Mouse (Mus musculus): ENCODE results near the gene Car5b. TPM values are rescaled to one million over a fixed set of nuclear protein-coding genes. Genes with fewer than 3 reads are reported as not detected.

Car5b gene
- total RNA-seq (2012; rRNA removed) = 0.26 and 0.54 TPM in 2 replicates

- H3K36me3 ChIP-seq (ENCODE audit: control insufficient read depth, insufficient read depth, low read length, poor library complexity, severe bottlenecking) = no peaks in the 10 kb centered on the region
- peak within 1 kb of the TSS; percentile 60 to 66 for H3K4me3 ChIP-seq (ENCODE audit: insufficient read depth in 1 of 2, low read depth in 1 of 2, low read length in 2 of 2, poor library complexity in 1 of 2, severe bottlenecking in 1 of 2)
- H3K9me3 ChIP-seq (ENCODE audit: control insufficient read depth, insufficient read depth, low read depth, low read length) = no peaks in the 10 kb centered on the region
- H3K27ac ChIP-seq (ENCODE audit: insufficient read depth, low read depth, low read length, poor library complexity, severe bottlenecking) = no peak within 1 kb of the TSS
- TF ChIP-seq ZNF384 (IDR thresholded peaks at IDR 0.05; ENCODE audit: low read depth, low read length) = no peak
- no peak for TF ChIP-seq CHD2 (IDR thresholded peaks at IDR 0.05; ENCODE audit: low read depth, low read length)
- no peaks in the 10 kb centered on the region for H3K4me1 ChIP-seq (ENCODE audit: control insufficient read depth in 2 of 2, insufficient read depth in 2 of 2, low read length in 2 of 2, poor library complexity in 1 of 2)
- no peak within 1 kb of the TSS for H3K9ac ChIP-seq (ENCODE audit: insufficient read depth, low read depth, low read length, poor library complexity, severe bottlenecking)
- in situ Hi-C loops (cut with MboI; ENCODE audit: low sequenced_read_pairs in 2 of 2, unreplicated experiment in 2 of 2) = no loop called here
- peak; percentile 87 for DNase-seq (ENCODE audit: low read depth, low spot score)
Measured at GRCm38 (mm10) chrX:164027607-164028289, at the start of gene Car5b. Gene Car5b (minus strand): TSS chrX:164027997.

- peak within 1 kb of the TSS; percentile 98 for H3K9ac ChIP-seq (ENCODE audit: insufficient read depth, low read depth, low read length, poor library complexity, severe bottlenecking)
- in situ Hi-C loops (cut with MboI; ENCODE audit: low sequenced_read_pairs in 2 of 2, unreplicated experiment in 2 of 2) = loop anchor here in 1 of 2 experiments (10.0 kb wide), 1 partner anchor 121 kb away; the partner anchor contains the start of gene Zrsr2
- peaks cover 10% of the 10 kb centered on the region for H3K36me3 ChIP-seq (ENCODE audit: control insufficient read depth, insufficient read depth, low read length, poor library complexity, severe bottlenecking)
- peak within 1 kb of the TSS; percentile 83 to 87 for H3K4me3 ChIP-seq (ENCODE audit: insufficient read depth in 1 of 2, low read depth in 1 of 2, low read length in 2 of 2, poor library complexity in 1 of 2, severe bottlenecking in 1 of 2)
- 0 out of 4 replicates have a peak, but pooled peaks cover 0 to 1% of the 10 kb centered on the region in 2 experiments for H3K4me1 ChIP-seq (ENCODE audit: control insufficient read depth in 2 of 2, insufficient read depth in 2 of 2, low read length in 2 of 2, poor library complexity in 1 of 2)
- TF ChIP-seq MAFK (IDR thresholded peaks at IDR 0.05; ENCODE audit: insufficient read depth, low read depth, low read length) = no peak
- no peak for TF ChIP-seq ZC3H11A (IDR thresholded peaks at IDR 0.05; ENCODE audit: borderline replicate concordance, low read depth, low read length)
- no peak for TF ChIP-seq ZNF384 (IDR thresholded peaks at IDR 0.05; ENCODE audit: low read depth, low read length)
- TF ChIP-seq CHD2 (IDR thresholded peaks at IDR 0.05; ENCODE audit: low read depth, low read length) = peak; percentile 90
- TF ChIP-seq HCFC1 (IDR thresholded peaks at IDR 0.05; ENCODE audit: borderline replicate concordance, insufficient read depth, low read length) = no peak
- peak within 1 kb of the TSS; percentile 94 for H3K27ac ChIP-seq (ENCODE audit: insufficient read depth, low read depth, low read length, poor library complexity, severe bottlenecking)
- no peaks in the 10 kb centered on the region for H3K9me3 ChIP-seq (ENCODE audit: control insufficient read depth, insufficient read depth, low read depth, low read length)
- DNase-seq (ENCODE audit: low read depth, low spot score) = peak; percentile 70
Measured at GRCm38 (mm10) chrX:164076040-164076775, 48.4 kb upstream of the Car5b start, which contains the start of gene Siah1b. Gene Siah1b (minus strand): TSS chrX:164076493.

GRCm38 (mm10) chrX:164068968-164069367, 41.2 kb upstream of the Car5b start:
- Histone ChIP-seq H3K36me3 (ENCODE audit: control insufficient read depth, insufficient read depth, low read length, poor library complexity, severe bottlenecking) (peaks cover 10% of the 10 kb centered on the region), H3K9ac (ENCODE audit: insufficient read depth, low read depth, low read length, poor library complexity, severe bottlenecking) (no peak overlapping the region), H3K9me3 (ENCODE audit: control insufficient read depth, insufficient read depth, low read depth, low read length) (no peaks in the 10 kb centered on the region), H3K4me3 (ENCODE audit: insufficient read depth in 1 of 2, low read depth in 1 of 2, low read length in 2 of 2, poor library complexity in 1 of 2, severe bottlenecking in 1 of 2) (no peak overlapping the region), H3K27ac (ENCODE audit: insufficient read depth, low read depth, low read length, poor library complexity, severe bottlenecking) (no peak overlapping the region), H3K4me1 (ENCODE audit: control insufficient read depth in 2 of 2, insufficient read depth in 2 of 2, low read length in 2 of 2, poor library complexity in 1 of 2) (no peaks in the 10 kb centered on the region)
- in situ Hi-C loops (cut with MboI; ENCODE audit: low sequenced_read_pairs in 2 of 2, unreplicated experiment in 2 of 2) = no loop called here
- no peak for DNase-seq (ENCODE audit: low read depth, low spot score)
- TF ChIP-seq ZNF384 (IDR thresholded peaks at IDR 0.05; ENCODE audit: low read depth, low read length) (no peak), ZC3H11A (IDR thresholded peaks at IDR 0.05; ENCODE audit: borderline replicate concordance, low read depth, low read length) (no peak), CHD2 (IDR thresholded peaks at IDR 0.05; ENCODE audit: low read depth, low read length) (no peak)

DNA sequence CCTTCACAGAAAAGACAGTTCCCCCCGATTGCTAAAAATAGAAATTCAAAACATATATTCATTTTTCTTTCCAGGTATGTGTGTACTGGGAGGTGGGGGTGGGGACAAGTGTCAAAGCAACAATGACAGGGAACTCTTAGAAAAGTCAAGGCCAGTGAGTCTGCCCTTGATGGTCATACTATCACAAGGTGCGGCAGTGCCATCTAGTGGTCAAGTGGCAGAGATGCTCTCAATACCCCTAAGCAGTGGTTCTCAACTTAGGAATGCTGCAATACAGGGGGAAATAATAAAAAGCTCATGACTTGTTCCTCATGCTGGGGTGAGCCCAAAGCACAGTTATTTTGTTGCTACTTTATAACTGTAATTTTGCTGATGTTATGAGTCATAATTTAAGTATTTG, 38.4 kb upstream of the Car5b start:
- in situ Hi-C loops (cut with MboI; ENCODE audit: low sequenced_read_pairs in 2 of 2, unreplicated experiment in 2 of 2) = no loop called here
- H3K9me3 ChIP-seq (ENCODE audit: control insufficient read depth, insufficient read depth, low read depth, low read length) = no peaks in the 10 kb centered on the region
- TF ChIP-seq HCFC1 (IDR thresholded peaks at IDR 0.05; ENCODE audit: borderline replicate concordance, insufficient read depth, low read length) (no peak), CHD2 (IDR thresholded peaks at IDR 0.05; ENCODE audit: low read depth, low read length) (no peak), ZNF384 (IDR thresholded peaks at IDR 0.05; ENCODE audit: low read depth, low read length) (no peak), MAFK (IDR thresholded peaks at IDR 0.05; ENCODE audit: insufficient read depth, low read depth, low read length) (no peak), ZC3H11A (IDR thresholded peaks at IDR 0.05; ENCODE audit: borderline replicate concordance, low read depth, low read length) (no peak)
- no peak overlapping the region for H3K4me3 ChIP-seq (ENCODE audit: insufficient read depth in 1 of 2, low read depth in 1 of 2, low read length in 2 of 2, poor library complexity in 1 of 2, severe bottlenecking in 1 of 2)
- H3K36me3 ChIP-seq (ENCODE audit: control insufficient read depth, insufficient read depth, low read length, poor library complexity, severe bottlenecking) = no peaks in the 10 kb centered on the region
- DNase-seq (ENCODE audit: low read depth, low spot score) = peak; percentile 50
- H3K4me1 ChIP-seq (ENCODE audit: control insufficient read depth in 2 of 2, insufficient read depth in 2 of 2, low read length in 2 of 2, poor library complexity in 1 of 2) = no peaks in the 10 kb centered on the region
- H3K27ac ChIP-seq (ENCODE audit: insufficient read depth, low read depth, low read length, poor library complexity, severe bottlenecking) = no peak overlapping the region
- H3K9ac ChIP-seq (ENCODE audit: insufficient read depth, low read depth, low read length, poor library complexity, severe bottlenecking) = no peak overlapping the region

Data from ES-E14 (cell line).